Mouse (Mus musculus): Measurements from ENCODE around the gene Gbgt1. TPM values are rescaled to one million over a fixed set of nuclear protein-coding genes. Genes with fewer than 3 reads are reported as not detected.

The Gbgt1 gene
- polyA plus RNA-seq, 1 experiment from 2014 or later = 1.2 TPM

GRCm38 (mm10) chr2:28534436-28535262, 38.0 kb downstream of the Gbgt1 start:
- DNase-seq (ENCODE audit: low spot score) = peak; percentile 33
- ATAC-seq (ENCODE audit: low FRiP score, low TSS enrichment) = no peak
- H3K27me3 ChIP-seq (ENCODE audit: control insufficient read depth, insufficient read depth, low read length) = no peaks in the 10 kb centered on the region
- WGBS = 46% methylated on average over 11 of the region's 11 CpGs
- peaks cover 27% of the 10 kb centered on the region for H3K4me1 ChIP-seq (replicated peaks; ENCODE audit: control insufficient read depth, insufficient read depth)
- no peak for TF ChIP-seq CTCF (IDR thresholded peaks at IDR 0.05; ENCODE audit: low read depth)
- no peak for TF ChIP-seq EP300 (optimal IDR thresholded peaks at IDR 0.05)
- H3K36me3 ChIP-seq (ENCODE audit: control insufficient read depth, insufficient read depth, low read length) = no peaks in the 10 kb centered on the region
- H3K9ac ChIP-seq (ENCODE audit: low read length) = peak overlapping the region; percentile 77
- H3K27ac ChIP-seq (replicated peaks) = peak overlapping the region; percentile 69
- H3K4me3 ChIP-seq (ENCODE audit: low read depth, low read length) = peak overlapping the region; percentile 63
- no peaks in the 10 kb centered on the region for H3K9me3 ChIP-seq (ENCODE audit: control insufficient read depth, low read length)
- H3K4me2 ChIP-seq (replicated peaks; ENCODE audit: low read depth) = peak overlapping the region; percentile 85

- Histone ChIP-seq H3K4me1 (replicated peaks; ENCODE audit: control insufficient read depth, insufficient read depth) (peaks cover 28% of the 10 kb centered on the region), H3K9ac (ENCODE audit: low read length) (peak overlapping the region; percentile 41), H3K36me3 (ENCODE audit: control insufficient read depth, insufficient read depth, low read length) (no peaks in the 10 kb centered on the region), H3K27ac (replicated peaks) (peak overlapping the region; percentile 69), H3K4me3 (ENCODE audit: low read depth, low read length) (no peak overlapping the region), H3K4me2 (replicated peaks; ENCODE audit: low read depth) (peak overlapping the region; percentile 85; the same call in 1 of the 2 replicates), H3K9me3 (ENCODE audit: control insufficient read depth, low read length) (no peaks in the 10 kb centered on the region), H3K27me3 (ENCODE audit: control insufficient read depth, insufficient read depth, low read length) (no peaks in the 10 kb centered on the region)
- no peak for ATAC-seq (ENCODE audit: low FRiP score, low TSS enrichment)
- TF ChIP-seq EP300 (optimal IDR thresholded peaks at IDR 0.05) (no peak), CTCF (IDR thresholded peaks at IDR 0.05; ENCODE audit: low read depth) (no peak)
- 43% methylated on average over 4 of the region's 4 CpGs for WGBS
- DNase-seq (ENCODE audit: low spot score) = no peak
Measured at GRCm38 (mm10) chr2:28535263-28535540, 38.5 kb downstream of the Gbgt1 start.

GRCm38 (mm10) chr2:28535650-28536049, 39.0 kb downstream of the Gbgt1 start:
- Histone ChIP-seq H3K27ac (replicated peaks) (peak overlapping the region; percentile 69), H3K4me2 (replicated peaks; ENCODE audit: low read depth) (peak overlapping the region; percentile 85; the same call in 1 of the 2 replicates), H3K4me3 (ENCODE audit: low read depth, low read length) (no peak overlapping the region), H3K9ac (ENCODE audit: low read length) (0 out of 2 replicates have a peak overlapping the region, but pooled peaks have one; percentile 1), H3K36me3 (ENCODE audit: control insufficient read depth, insufficient read depth, low read length) (no peaks in the 10 kb centered on the region), H3K27me3 (ENCODE audit: control insufficient read depth, insufficient read depth, low read length) (no peaks in the 10 kb centered on the region), H3K4me1 (replicated peaks; ENCODE audit: control insufficient read depth, insufficient read depth) (peaks cover 28% of the 10 kb centered on the region), H3K9me3 (ENCODE audit: control insufficient read depth, low read length) (no peaks in the 10 kb centered on the region)
- WGBS = 35% methylated on average over 7 of the region's 7 CpGs
- ATAC-seq (ENCODE audit: low FRiP score, low TSS enrichment) (no peak), DNase-seq (ENCODE audit: low spot score) (no peak)
- TF ChIP-seq CTCF (IDR thresholded peaks at IDR 0.05; ENCODE audit: low read depth) = no peak
- no peak for TF ChIP-seq EP300 (optimal IDR thresholded peaks at IDR 0.05)

- Histone ChIP-seq H3K4me2 (replicated peaks; ENCODE audit: low read depth) (0 out of 2 replicates have a peak overlapping the region, but pooled peaks have one; percentile 85), H3K4me1 (replicated peaks; ENCODE audit: control insufficient read depth, insufficient read depth) (peaks cover 28% of the 10 kb centered on the region), H3K9me3 (ENCODE audit: control insufficient read depth, low read length) (no peaks in the 10 kb centered on the region), H3K9ac (ENCODE audit: low read length) (peak overlapping the region; percentile 8; the same call in 1 of the 2 replicates), H3K4me3 (ENCODE audit: low read depth, low read length) (no peak overlapping the region), H3K27ac (replicated peaks) (peak overlapping the region; percentile 69), H3K27me3 (ENCODE audit: control insufficient read depth, insufficient read depth, low read length) (no peaks in the 10 kb centered on the region), H3K36me3 (ENCODE audit: control insufficient read depth, insufficient read depth, low read length) (no peaks in the 10 kb centered on the region)
- ATAC-seq (ENCODE audit: low FRiP score, low TSS enrichment) (no peak), DNase-seq (ENCODE audit: low spot score) (no peak)
- no peak for TF ChIP-seq EP300 (optimal IDR thresholded peaks at IDR 0.05)
- TF ChIP-seq CTCF (IDR thresholded peaks at IDR 0.05; ENCODE audit: low read depth) = no peak
- 19% methylated on average over 4 of the region's 4 CpGs for WGBS
Measured at GRCm38 (mm10) chr2:28536166-28536565, 39.5 kb downstream of the Gbgt1 start.

- peak overlapping the region; percentile 69 for H3K27ac ChIP-seq (replicated peaks)
- H3K36me3 ChIP-seq (ENCODE audit: control insufficient read depth, insufficient read depth, low read length) = peaks cover under 1% of the 10 kb centered on the region; the same call in 1 of the 2 replicates
- H3K4me2 ChIP-seq (replicated peaks; ENCODE audit: low read depth) = peak overlapping the region; percentile 11; the same call in 1 of the 2 replicates
- H3K9me3 ChIP-seq (ENCODE audit: control insufficient read depth, low read length) = no peaks in the 10 kb centered on the region
- H3K27me3 ChIP-seq (ENCODE audit: control insufficient read depth, insufficient read depth, low read length) = no peaks in the 10 kb centered on the region
- H3K4me3 ChIP-seq (ENCODE audit: low read depth, low read length) = no peak overlapping the region
- peak; percentile 83 for DNase-seq (ENCODE audit: low spot score)
- 57% methylated on average over 11 of the region's 11 CpGs for WGBS
- ATAC-seq (ENCODE audit: low FRiP score, low TSS enrichment) = peak; percentile 68
- H3K4me1 ChIP-seq (replicated peaks; ENCODE audit: control insufficient read depth, insufficient read depth) = peaks cover 28% of the 10 kb centered on the region
- no peak for TF ChIP-seq EP300 (optimal IDR thresholded peaks at IDR 0.05)
- no peak for TF ChIP-seq CTCF (IDR thresholded peaks at IDR 0.05; ENCODE audit: low read depth)
- H3K9ac ChIP-seq (ENCODE audit: low read length) = peak overlapping the region; percentile 8; the same call in 1 of the 2 replicates
Measured at GRCm38 (mm10) chr2:28536766-28537633, 40.3 kb downstream of the Gbgt1 start.

All from stomach, postnatal 0 days (tissue).